7 mouse cellular contexts compared by ENCODE assay signal in the genomic region with DNA sequence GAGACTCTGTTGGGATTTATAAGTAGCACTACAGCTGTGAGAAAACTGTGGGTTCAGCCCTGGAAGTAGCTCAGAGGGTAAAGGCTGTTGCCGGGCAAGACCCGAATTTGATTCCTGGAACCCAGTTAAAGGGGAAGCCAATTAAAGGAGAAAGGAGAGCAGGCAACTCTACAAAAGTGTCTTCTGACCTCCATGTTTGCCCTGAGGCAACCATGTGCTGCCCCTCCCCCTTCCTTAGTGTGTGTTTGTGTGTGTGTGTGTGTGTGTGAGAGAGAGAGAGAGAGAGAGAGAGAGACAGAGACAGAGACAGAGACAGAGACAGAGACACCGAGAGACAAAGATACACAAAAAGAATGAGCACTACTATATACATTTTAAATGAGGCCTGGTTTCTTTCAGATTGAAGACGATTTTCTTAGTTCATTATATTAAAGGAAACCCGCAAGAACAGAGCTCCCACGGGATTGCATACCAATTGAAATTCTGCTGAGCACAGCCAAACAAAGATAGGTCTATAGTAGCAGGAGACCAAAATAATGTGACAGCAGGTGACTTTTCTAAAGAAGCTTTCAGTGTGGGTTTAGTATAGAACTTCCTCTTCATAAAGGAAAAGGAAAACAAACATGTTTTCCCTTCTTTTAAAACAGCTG. TPM values are rescaled to one million over a fixed set of nuclear protein-coding genes. Genes with fewer than 3 reads are reported as not detected.
A peak's percentile ranks its signal among the peaks of the same experiment; 100 is the strongest.
DNase-seq lines count a peak whose midpoint lies in the region; ATAC-seq and TF ChIP-seq lines count a peak whose summit lies in the region.

No protein-coding gene starts in this region.

- TF ChIP-seq CTCF in kidney, postnatal 0 days (IDR thresholded peaks at IDR 0.05; ENCODE audit: low read depth): no peak
- TF ChIP-seq CTCF in midbrain, postnatal 0 days (IDR thresholded peaks at IDR 0.05): no peak

- peak; percentile 4 to 26 for DNase-seq in B cell, adult 2 months
- peak; percentile 5 for DNase-seq in MEL-GATA-1-ER (ENCODE audit: extremely low read depth, low read depth)
- peak; percentile 41 for DNase-seq in kidney, postnatal 0 days (ENCODE audit: low spot score)
- DNase-seq in midbrain, postnatal 0 days (ENCODE audit: low spot score): peak; percentile 59
- DNase-seq in MN1 (ENCODE audit: low spot score): no peak

- peak overlapping the region; percentile 42 for H3K4me3 ChIP-seq in heart, embryonic 12.5 days
- peak overlapping the region; percentile 35 for H3K4me3 ChIP-seq in kidney, postnatal 0 days (replicated peaks; ENCODE audit: low read depth, low read length)
- H3K4me3 ChIP-seq in midbrain, postnatal 0 days (ENCODE audit: low read depth, low read length): peak overlapping the region; percentile 29

- H3K9ac ChIP-seq in heart, embryonic 12.5 days: no peak overlapping the region
- H3K9ac ChIP-seq in kidney, postnatal 0 days (ENCODE audit: low read depth, low read length): peak overlapping the region; percentile 55
- H3K9ac ChIP-seq in midbrain, postnatal 0 days (replicated peaks; ENCODE audit: low read length, poor library complexity, severe bottlenecking): no peak overlapping the region

- H3K27me3 ChIP-seq in heart, embryonic 12.5 days (replicated peaks): no peaks in the 10 kb centered on the region
- no peaks in the 10 kb centered on the region for H3K27me3 ChIP-seq in kidney, postnatal 0 days (ENCODE audit: insufficient read depth, low read length)
- H3K27me3 ChIP-seq in midbrain, postnatal 0 days (ENCODE audit: insufficient read depth, low read length): no peaks in the 10 kb centered on the region

- H3K4me1 ChIP-seq in heart, embryonic 12.5 days (replicated peaks): peaks cover 9% of the 10 kb centered on the region; the same call in 1 of the 2 replicates
- H3K4me1 ChIP-seq in kidney, postnatal 0 days (replicated peaks; ENCODE audit: insufficient read depth, low read length): peaks cover 3% of the 10 kb centered on the region; the same call in 1 of the 2 replicates
- H3K4me1 ChIP-seq in midbrain, postnatal 0 days (ENCODE audit: insufficient read depth, low read length): 0 out of 2 replicates have a peak, but pooled peaks cover 3% of the 10 kb centered on the region

- peak; percentile 38; the same call in 1 of the 2 replicates for ATAC-seq in heart, embryonic 12.5 days (ENCODE audit: insufficient number of reproducible peaks, low FRiP score)
- peak; percentile 18; the same call in 1 of the 2 replicates for ATAC-seq in kidney, postnatal 0 days (replicated peaks; ENCODE audit: low FRiP score, low read depth)
- ATAC-seq in midbrain, postnatal 0 days (ENCODE audit: low FRiP score): no peak
- ATAC-seq in monocyte, adult 5-6 weeks (replicated peaks; ENCODE audit: insufficient number of reproducible peaks, low FRiP score, low TSS enrichment, poor library complexity, severe bottlenecking): no peak

- H3K4me2 ChIP-seq in heart, embryonic 12.5 days: peak overlapping the region; percentile 63
- peak overlapping the region; percentile 52 for H3K4me2 ChIP-seq in kidney, postnatal 0 days (ENCODE audit: low read length)
- H3K4me2 ChIP-seq in midbrain, postnatal 0 days (ENCODE audit: low read depth, low read length, poor library complexity, severe bottlenecking): peak overlapping the region; percentile 44

- H3K27ac ChIP-seq in heart, embryonic 12.5 days (ENCODE audit: poor library complexity, severe bottlenecking): peak overlapping the region; percentile 65; the same call in 1 of the 2 replicates
- H3K27ac ChIP-seq in kidney, postnatal 0 days: peak overlapping the region; percentile 94
- H3K27ac ChIP-seq in midbrain, postnatal 0 days (ENCODE audit: low read depth, low read length): peak overlapping the region; percentile 32; the same call in 1 of the 2 replicates

- H3K9me3 ChIP-seq in heart, embryonic 12.5 days (replicated peaks): no peaks in the 10 kb centered on the region
- H3K9me3 ChIP-seq in kidney, postnatal 0 days (replicated peaks; ENCODE audit: low read length): no peaks in the 10 kb centered on the region
- H3K9me3 ChIP-seq in midbrain, postnatal 0 days (ENCODE audit: low read length): no peaks in the 10 kb centered on the region

- H3K36me3 ChIP-seq in heart, embryonic 12.5 days: no peaks in the 10 kb centered on the region
- H3K36me3 ChIP-seq in kidney, postnatal 0 days (ENCODE audit: insufficient read depth, low read length): no peaks in the 10 kb centered on the region
- no peaks in the 10 kb centered on the region for H3K36me3 ChIP-seq in midbrain, postnatal 0 days (ENCODE audit: insufficient read depth, low read length)

- 36% methylated on average over 6 of the region's 6 CpGs for WGBS in heart, embryonic 12.5 days
- 24% methylated on average over 6 of the region's 6 CpGs for WGBS in kidney, postnatal 0 days
- WGBS in midbrain, postnatal 0 days: 18% methylated on average over 6 of the region's 6 CpGs

RNA-seq across cellular contexts. Expression of a gene that starts 1.8 kb away (rescaled TPM):
- 84.6 and 90.9 TPM in 2 replicates for polyA plus RNA-seq in heart, embryonic 12.5 days (2016; fragmentation: Nextera tagmentation; extraction: Ambion mirVana)
- 207 and 225 TPM in 2 replicates for polyA plus RNA-seq in kidney, postnatal 0 days (2015; fragmentation: Nextera tagmentation; extraction: Ambion mirVana)
- total RNA-seq in midbrain, postnatal 0 days (2014; rRNA removed): 267 and 322 TPM in 2 replicates
- polyA plus RNA-seq in midbrain, postnatal 0 days (2015; fragmentation: Nextera tagmentation; extraction: Ambion mirVana): 201 and 233 TPM in 2 replicates
- 257 to 287 TPM (median 259 TPM) in 3 replicates for total RNA-seq in monocyte, adult 5-6 weeks (2017)

RNA-seq across cellular contexts. Expression of a gene that starts 33.2 kb away (rescaled TPM):
- polyA plus RNA-seq in heart, embryonic 12.5 days (2016; fragmentation: Nextera tagmentation; extraction: Ambion mirVana): 0.14 TPM in 1 of 2 replicates, not detected in the other
- polyA plus RNA-seq in kidney, postnatal 0 days (2015; fragmentation: Nextera tagmentation; extraction: Ambion mirVana): 0.58 and 0.82 TPM in 2 replicates
- not detected in 2 replicates for total RNA-seq in midbrain, postnatal 0 days (2014; rRNA removed)
- polyA plus RNA-seq in midbrain, postnatal 0 days (2015; fragmentation: Nextera tagmentation; extraction: Ambion mirVana): 0.42 and 0.61 TPM in 2 replicates
- total RNA-seq in monocyte, adult 5-6 weeks (2017): 1.4 to 10.9 TPM (median 3.4 TPM) in 3 replicates

Comparison
In these comparisons a context has a peak if more than half of its experiments do, and no peak if none do; other contexts are left out.
1. ATAC-seq: peak in heart, embryonic 12.5 days (single experiment) and kidney, postnatal 0 days (single experiment); none in midbrain, postnatal 0 days (single experiment) and monocyte, adult 5-6 weeks (single experiment).
2. H3K27ac ChIP-seq: peak in every context shown above with its lines; median percentile 94 in kidney, postnatal 0 days; 65 in heart, embryonic 12.5 days; 32 in midbrain, postnatal 0 days.
3. Peak in every context shown above with its lines, with median percentiles within 50 percentile points of each other: H3K4me2 ChIP-seq and H3K4me3 ChIP-seq.